Mouse (Mus musculus) layer of hippocampus, adult 8-10 months (tissue): Measurements from ENCODE around the gene Slc16a2. TPM values are rescaled to one million over a fixed set of nuclear protein-coding genes. Genes with fewer than 3 reads are reported as not detected.
A peak's percentile ranks its signal among the peaks of the same experiment; 100 is the strongest.
"Not testable (repeated sequence)": the region's sequence is repeated elsewhere in the genome, so short reads cannot be mapped to it uniquely, and the experiment has no call there.

Experiments
- DNase-seq, 2 experiments: peaks; one replicate each; pipeline ENCODE4 v3.0.0; 2022; ENCODE audit warnings: low spot score in 2 of 2
- total RNA-seq, 4 experiments: library from RNA; stranded (reverse); gene quantifications; 2 replicates each; pipeline ENCODE4 v1.2.4; 2022

The Slc16a2 gene
- total RNA-seq, 4 experiments from 2014 or later = 33.1 to 40.7 (median 34.1) TPM

DNA sequence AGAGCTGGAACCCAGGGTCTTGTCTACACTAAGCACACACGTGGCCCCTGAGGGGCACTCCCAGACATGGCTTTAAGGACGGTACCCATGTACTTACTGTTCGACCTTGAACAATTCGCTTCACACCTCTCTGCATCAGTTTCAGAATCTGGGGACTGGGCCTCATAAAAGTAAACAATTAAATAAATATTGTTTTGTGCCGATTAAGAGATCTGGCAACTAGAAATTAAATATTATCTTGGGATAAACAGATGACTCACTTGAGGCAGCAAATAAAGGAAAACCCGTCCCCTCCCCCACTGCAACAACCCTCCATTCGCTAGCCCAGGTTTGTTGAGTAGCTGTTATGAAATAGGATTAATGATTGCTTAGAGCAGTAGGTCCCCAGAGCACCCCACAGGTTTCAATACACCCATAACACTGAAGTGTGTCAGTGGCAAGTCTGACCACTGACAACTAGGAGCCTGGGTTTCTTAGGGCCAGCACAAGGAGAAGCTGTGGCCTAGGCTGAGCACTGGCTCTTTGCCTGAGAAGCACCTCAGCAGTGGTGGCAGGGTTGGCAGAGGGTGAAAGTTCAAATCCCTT lies 87.7 kb downstream of the Slc16a2 start:
- DNase-seq = no peak

GRCm38 (mm10) chrX:103733091-103733490 lies 88.7 kb downstream of the Slc16a2 start:
- DNase-seq = no peak

GRCm38 (mm10) chrX:103732033-103732703 lies 89.6 kb downstream of the Slc16a2 start:
- DNase-seq = peak in 1 of 2 experiments; percentile 22

- no peak for DNase-seq
Measured at GRCm38 (mm10) chrX:103722437-103722836, 99.3 kb downstream of the Slc16a2 start.

- no peak for DNase-seq
Measured at GRCm38 (mm10) chrX:103719618-103720185, 102.1 kb downstream of the Slc16a2 start.

- DNase-seq = no peak
Measured at GRCm38 (mm10) chrX:103712922-103713321, 108.9 kb downstream of the Slc16a2 start.

GRCm38 (mm10) chrX:103709671-103710070 lies 112.1 kb downstream of the Slc16a2 start:
- no peak for DNase-seq

- DNase-seq = no peak
Measured at GRCm38 (mm10) chrX:103708592-103708991, 113.2 kb downstream of the Slc16a2 start.

GRCm38 (mm10) chrX:103704611-103705010 lies 117.2 kb downstream of the Slc16a2 start:
- DNase-seq = no peak

GRCm38 (mm10) chrX:103704024-103704423 lies 117.8 kb downstream of the Slc16a2 start:
- DNase-seq = peak in 1 of 2 experiments; percentile 12

DNA sequence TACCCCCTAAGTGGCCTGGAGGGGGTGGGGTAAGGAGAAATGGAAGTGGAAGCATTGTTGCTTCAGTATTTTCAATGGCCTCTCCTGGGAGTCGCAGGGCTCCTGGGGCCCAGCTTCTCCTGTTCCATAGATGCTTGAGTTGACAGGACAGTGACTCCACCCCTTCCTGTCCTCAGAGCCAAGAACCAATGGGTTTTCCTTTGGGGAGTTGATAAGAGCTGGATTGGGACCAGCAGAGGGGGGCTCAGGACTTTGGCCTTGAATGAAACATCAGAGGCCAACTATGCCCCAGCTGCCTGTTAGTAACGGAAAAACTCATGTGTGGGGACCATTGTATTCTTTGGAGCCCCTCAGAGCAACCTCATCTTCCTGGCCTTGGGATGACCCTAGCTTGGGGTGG lies 124.0 kb downstream of the Slc16a2 start:
- no peak for DNase-seq

DNA sequence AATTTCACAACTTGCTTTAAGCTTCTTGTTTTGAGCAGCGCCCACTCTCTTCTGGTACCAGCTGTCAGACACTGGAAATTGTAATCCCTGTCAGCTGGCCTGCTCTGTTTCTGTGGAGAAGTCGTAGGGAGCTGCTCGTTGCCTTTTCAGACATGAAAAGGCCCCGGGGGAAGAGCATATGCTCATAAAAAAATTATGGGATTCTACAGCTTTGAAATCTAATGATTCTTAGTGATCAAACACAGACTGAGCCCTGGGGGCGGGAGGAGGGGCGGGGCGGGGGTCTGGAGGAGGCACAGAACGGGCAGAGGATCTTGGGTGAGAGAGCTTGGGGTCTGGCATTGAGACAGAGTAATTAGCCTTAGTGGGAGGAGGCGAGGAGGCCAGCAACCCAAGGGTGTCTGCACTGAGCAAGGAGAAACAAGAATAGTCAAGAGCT lies 125.7 kb downstream of the Slc16a2 start:
- peak; percentile 28 to 60 for DNase-seq

DNA sequence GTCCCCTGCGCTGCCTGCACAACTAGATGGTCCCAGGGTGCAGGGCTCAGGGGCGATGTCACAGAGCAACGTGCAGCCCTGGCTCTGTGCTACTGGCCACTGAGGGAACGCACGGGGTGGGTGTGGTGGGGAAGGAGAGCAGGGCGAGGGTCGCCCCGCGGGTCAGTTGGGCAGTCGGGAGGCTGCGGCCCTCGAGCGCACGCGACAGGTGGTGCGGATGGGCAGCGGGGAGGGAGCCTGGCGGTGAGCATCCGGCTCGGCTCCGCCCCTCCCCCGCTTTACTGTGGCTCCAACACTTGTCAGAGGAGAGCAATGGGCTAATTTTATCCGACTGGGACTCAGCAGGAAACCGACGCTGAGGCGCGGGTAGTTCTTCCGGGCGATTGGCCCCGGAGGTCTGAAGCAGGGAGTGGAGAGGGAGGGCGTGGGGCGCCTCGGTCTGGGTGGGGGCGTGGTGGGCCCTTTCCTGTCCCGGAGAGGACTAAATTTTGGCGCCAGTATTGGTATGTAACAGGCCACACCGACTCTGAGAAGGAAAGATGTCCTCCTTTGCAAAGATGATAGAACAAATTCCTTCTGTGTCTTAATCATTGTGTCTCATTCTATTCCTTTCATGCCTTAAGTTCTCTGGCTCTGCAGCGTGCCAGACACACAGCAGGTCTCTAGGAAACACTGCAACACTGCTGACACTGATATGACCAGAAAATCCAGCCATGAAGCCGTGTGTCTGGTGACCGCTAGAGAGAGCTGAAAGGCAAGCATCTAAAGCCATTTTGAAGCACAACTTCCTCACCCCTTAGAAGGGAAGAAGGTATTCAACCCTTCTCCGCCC lies 126.4 kb downstream of the Slc16a2 start:
- peak; percentile 49 to 59 for DNase-seq

GRCm38 (mm10) chrX:103694787-103695164 lies 127.0 kb downstream of the Slc16a2 start:
- DNase-seq = peak in 1 of 2 experiments; percentile 10

DNA sequence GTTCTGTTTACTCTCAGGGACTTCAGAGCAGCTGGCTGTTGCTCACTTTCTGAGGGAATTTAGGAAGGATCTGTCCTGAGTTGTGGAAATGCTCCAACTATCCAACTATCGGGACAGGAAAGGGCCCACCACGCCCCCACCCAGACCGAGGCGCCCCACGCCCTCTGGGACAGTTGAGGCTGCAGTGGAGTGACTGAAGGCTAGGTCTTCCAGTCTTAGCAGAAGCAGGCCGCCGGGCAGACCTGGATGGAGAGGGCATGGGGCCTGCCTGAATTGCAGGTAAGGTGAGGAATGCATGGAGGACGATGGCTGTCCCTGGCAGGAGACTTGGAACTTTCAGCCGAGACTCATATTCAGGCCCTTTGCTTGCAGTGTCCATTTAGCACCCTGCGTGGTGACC lies 127.4 kb downstream of the Slc16a2 start:
- no peak for DNase-seq

DNA sequence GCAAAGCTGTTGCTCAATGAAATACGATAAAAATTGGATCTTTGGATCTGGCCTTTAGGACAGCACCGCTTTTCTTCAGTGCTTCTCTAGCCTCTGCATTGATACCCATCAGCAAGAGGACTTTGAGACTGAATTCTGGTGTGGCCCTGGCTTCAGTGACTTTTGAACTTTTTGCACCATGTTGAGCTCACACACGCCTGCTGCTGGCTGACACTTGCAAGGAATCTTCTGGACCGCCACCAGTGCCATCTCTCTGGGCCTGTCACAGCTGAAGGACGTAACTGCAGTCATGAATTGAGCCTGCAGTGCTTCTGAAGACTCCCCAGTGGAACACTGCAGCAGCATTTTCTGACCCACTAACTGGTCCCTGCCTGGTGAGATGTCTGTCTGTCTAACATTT lies 128.9 kb downstream of the Slc16a2 start:
- DNase-seq = no peak

DNA sequence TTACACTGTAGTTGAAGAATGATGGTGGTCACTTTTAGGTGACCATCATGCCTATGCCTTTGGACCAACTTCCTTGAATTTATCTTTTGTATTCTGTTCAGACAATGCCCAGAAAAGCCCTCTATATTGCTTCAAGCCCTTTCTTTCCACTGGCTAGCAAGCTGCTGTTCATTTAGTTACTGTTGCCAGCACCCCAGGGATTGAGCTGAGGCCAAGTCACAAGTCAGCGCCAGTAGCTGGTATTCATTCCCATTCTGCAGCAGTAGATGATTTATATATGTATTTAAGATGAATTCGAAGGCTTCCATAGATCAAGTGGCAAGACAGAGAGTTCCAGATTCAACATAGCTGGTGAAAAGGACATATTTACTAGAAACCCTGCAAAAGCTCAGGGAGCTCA lies 133.2 kb downstream of the Slc16a2 start:
- DNase-seq = no peak

DNA sequence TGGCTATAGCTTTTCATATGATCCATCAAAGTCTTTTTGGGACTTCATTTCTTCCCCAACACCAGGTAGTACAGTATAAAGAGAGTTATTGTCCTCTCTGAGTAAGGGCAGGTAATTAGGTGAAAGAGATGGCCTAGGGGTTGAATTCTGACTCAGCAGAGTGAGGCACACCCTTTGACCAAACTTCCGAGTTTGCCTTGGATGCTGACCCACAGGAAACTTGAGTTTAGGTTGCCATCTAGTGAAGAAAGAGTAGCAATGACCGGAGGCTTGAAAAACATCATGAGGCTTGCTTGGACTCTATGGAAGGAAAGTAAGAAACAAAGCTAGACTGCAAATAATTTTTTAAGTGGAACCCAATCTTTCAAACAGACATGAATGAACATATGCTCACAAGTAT lies 147.1 kb downstream of the Slc16a2 start:
- DNase-seq = no peak

GRCm38 (mm10) chrX:103673761-103674160 lies 148.0 kb downstream of the Slc16a2 start:
- no peak for DNase-seq

DNA sequence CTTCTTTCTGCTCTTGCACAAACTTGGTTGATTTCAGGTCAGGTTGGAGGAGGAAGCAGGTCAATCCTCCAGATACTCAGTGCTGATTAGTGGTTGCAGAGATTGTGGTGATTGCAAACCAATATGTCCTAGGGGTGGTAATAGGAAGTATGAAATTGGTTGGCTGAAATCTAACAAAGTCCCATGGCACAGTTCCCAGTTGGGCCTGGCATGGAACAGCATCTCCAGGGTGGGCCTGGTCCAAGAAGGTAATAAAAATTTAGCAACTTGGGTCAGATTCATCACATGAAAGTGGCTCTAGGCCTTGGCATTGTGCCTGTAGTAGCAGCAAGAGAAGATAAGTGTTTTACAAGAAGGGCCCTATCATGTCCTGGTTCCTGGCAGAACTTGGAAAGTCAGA lies 151.5 kb downstream of the Slc16a2 start:
- DNase-seq = no peak

DNA sequence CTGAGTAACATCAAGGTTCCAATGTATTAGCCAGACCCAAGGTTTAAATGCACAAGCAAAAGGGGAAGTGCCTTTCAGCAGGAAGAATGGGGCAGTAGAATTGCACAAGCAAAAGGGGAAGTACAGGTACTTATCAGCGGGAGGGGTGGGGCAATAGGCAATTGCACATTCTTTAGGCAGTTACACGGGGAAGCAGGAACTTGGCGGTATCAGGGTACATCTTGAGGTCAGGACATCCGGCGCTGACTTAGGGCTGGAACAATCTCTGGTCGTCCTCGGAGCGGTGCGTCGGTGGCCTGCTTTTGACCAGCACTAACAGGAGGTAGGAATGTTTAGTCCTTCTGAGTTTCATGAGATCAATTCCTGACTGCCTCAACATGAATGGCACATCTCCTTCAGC lies 157.3 kb downstream of the Slc16a2 start:
- not testable (repeated sequence) for DNase-seq

DNA sequence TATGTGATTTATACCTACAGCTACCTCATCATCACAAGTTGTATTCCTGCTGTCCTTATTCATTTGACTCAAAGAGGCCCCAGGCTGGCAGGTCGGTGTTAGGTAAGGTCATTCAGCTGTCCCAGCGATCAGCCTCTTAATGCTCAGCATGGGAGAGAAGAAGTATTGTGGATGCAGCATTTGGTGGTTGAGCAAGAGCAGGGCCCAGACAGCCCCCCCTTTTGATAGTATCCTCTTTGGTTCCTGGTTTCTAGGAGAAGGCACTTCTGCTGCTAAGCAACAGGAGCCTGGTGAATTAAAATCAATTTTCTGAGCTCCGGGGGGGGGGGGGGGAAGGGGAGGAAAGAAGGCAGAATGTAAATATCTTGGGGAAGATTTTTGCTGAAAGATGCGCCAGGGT lies 162.8 kb downstream of the Slc16a2 start:
- peak in 1 of 2 experiments; percentile 5 for DNase-seq
